Mouse (Mus musculus) T-helper 17 cell (primary cell): ENCODE measurements around the gene Btbd35f27.
"Not testable (repeated sequence)": the region's sequence is repeated elsewhere in the genome, so short reads cannot be mapped to it uniquely, and the experiment has no call there.

Experiments used
- in situ Hi-C, 2 experiments: fragments of 300-600 bp; cut with MboI, MseI; formaldehyde crosslinking; loops; 1 replicate in 1 of 2; 2 replicates in 1 of 2; pipeline ENCODE4 v1.15.1; 2025; ENCODE audit warnings: high pct_unique_total_duplicates in 2 of 2

Btbd35f27 gene

DNA sequence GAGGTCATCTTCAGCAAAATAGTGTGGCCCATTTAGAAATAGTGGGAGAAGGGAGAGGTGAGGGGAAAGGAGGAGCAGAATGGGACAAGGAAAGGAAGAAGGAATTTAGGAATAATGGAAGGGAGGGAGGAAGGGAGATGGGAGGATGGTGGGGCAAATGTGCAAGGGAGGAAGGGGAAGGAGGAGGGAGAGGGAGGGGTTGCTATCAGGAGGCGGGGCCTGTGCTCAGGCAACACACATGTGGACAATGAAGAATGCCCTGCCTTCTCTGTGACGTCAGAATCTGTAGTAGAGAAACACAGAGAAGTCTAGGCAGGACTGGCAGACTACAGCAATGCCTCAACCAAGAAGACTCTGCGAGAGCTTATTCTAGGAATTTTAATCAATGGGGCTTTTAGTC, at the start of gene Btbd35f27:
TSS of gene Btbd35f27 (plus strand) at position 301 of the 400 bp plus-strand sequence.
- in situ Hi-C loops, result not testable (repeated sequence)
